Mouse (Mus musculus) bone marrow, adult 2 months (tissue): ENCODE data around the gene Slc31a2.

ENCODE experiments used
- CTCF ChIP-seq: fragments of 200-500 bp; IDR thresholded peaks from 2 replicates; pipeline ENCODE4 v1.5.1; 2011; ENCODE audit warnings: low read length, control low read depth; ENCODE audit not compliant: control insufficient read depth, insufficient read depth
- POLR2A ChIP-seq: fragments of 200-500 bp; IDR thresholded peaks from 2 replicates; pipeline ENCODE4 v1.6.1; 2011; ENCODE audit warnings: low read depth, mild to moderate bottlenecking, control low read depth, low read length, borderline replicate concordance; ENCODE audit not compliant: control insufficient read depth

DNA sequence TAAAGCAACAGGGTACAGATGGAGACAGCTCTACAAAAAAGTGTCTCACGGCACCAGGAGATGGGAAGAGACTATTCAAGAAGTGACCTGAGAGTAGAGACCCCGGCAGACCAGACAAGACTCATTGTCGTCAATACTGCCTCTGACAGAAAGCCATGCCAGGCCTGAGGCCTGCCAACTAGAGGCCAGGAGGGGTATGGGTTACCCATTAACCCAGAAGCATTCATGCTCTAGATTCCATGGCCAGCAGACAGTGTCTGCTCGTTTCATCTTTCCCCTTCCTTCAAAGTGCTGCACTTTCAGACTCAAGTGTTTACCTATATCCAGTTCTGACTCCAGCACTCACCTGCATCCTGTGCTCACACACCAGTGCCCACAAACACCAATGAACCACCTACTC is 15.7 kb downstream of the Slc31a2 start:
- TF ChIP-seq POLR2A = no peak
- TF ChIP-seq CTCF = no peak
